Mouse (Mus musculus) adrenal gland, postnatal 10 days (tissue): ENCODE data around the gene Mlxip. TPM values are rescaled to one million over a fixed set of nuclear protein-coding genes. Genes with fewer than 3 reads are reported as not detected.

ENCODE experiments used
- total RNA-seq, 2 experiments: library from RNA; stranded (reverse); gene quantifications; 2 replicates each; pipeline ENCODE4 v1.2.3; 2021

Mlxip gene
- total RNA-seq, 2 experiments from 2014 or later, result 24.4 to 27.8 TPM

Other genes starting within 250 kb of the Mlxip start
- 10 to 100 TPM; 29.0 to 29.4 TPM for gene Psmd9, start 225.4 kb upstream of the Mlxip start, total RNA-seq
- 100 to 1,000 TPM in 1 of 2 experiments, 10 to 100 TPM in 1; 65.8 to 142 TPM for gene Hpd, start 212.1 kb upstream of the Mlxip start, total RNA-seq
- gene Wdr66, start 142.7 kb upstream of the Mlxip start, total RNA-seq, result under 1 TPM; 0.39 to 0.73 TPM
- gene Bcl7a, start 51.0 kb upstream of the Mlxip start, total RNA-seq, result 10 to 100 TPM; 14.1 to 20.6 TPM
- gene Lrrc43, start 94.5 kb downstream of the Mlxip start, total RNA-seq, result not detected
- gene Il31, start 94.7 kb downstream of the Mlxip start, total RNA-seq, result not detected
- under 1 TPM; 0.27 to 0.30 TPM for gene B3gnt4, start 115.7 kb downstream of the Mlxip start, total RNA-seq
- 10 to 100 TPM; 66.7 to 85.1 TPM for gene Diablo, start 129.4 kb downstream of the Mlxip start, total RNA-seq
- gene Gm49027, start 130.7 kb downstream of the Mlxip start, total RNA-seq, result 10 to 100 TPM in 1 of 2 experiments, 1 to 10 TPM in 1; 8.9 to 19.0 TPM
- gene Vps33a, start 178.2 kb downstream of the Mlxip start, total RNA-seq, result 10 to 100 TPM; 44.6 to 55.9 TPM